Mouse (Mus musculus) forebrain, embryonic 15.5 days (tissue): ENCODE measurements around the gene Serpinb6d. TPM values are rescaled to one million over a fixed set of nuclear protein-coding genes. Genes with fewer than 3 reads are reported as not detected.

ENCODE experiments used
- ATAC-seq: fragments of 200-750 bp; cut with Nextera tagmentation; replicated peaks from 2 replicates; pipeline ENCODE4 v1.8.0; 2017; ENCODE audit warnings: mild to moderate bottlenecking, moderate TSS enrichment, moderate library complexity
- H3K27ac ChIP-seq: fragments of 300-500 bp; sonication (generic); replicated peaks from 2 replicates; pipeline ENCODE4 v1.5.1; 2015; ENCODE audit warnings: mild to moderate bottlenecking, inconsistent platforms
- H3K27me3 ChIP-seq: fragments of 300-500 bp; sonication (generic); 2 replicates; pipeline ENCODE4 v1.6.1; 2015; ENCODE audit warnings: inconsistent platforms
- H3K36me3 ChIP-seq: fragments of 300-500 bp; sonication (generic); 2 replicates; pipeline ENCODE4 v1.6.1; 2015; ENCODE audit warnings: mild to moderate bottlenecking, inconsistent platforms
- H3K4me1 ChIP-seq: fragments of 300-500 bp; sonication (generic); 2 replicates; pipeline ENCODE4 v1.6.1; 2015; ENCODE audit warnings: inconsistent platforms
- H3K4me2 ChIP-seq: fragments of 300-500 bp; sonication (generic); replicated peaks from 2 replicates; pipeline ENCODE4 v1.6.1; 2015; ENCODE audit warnings: mild to moderate bottlenecking, inconsistent platforms
- H3K4me3 ChIP-seq: fragments of 300-500 bp; sonication (generic); 2 replicates; pipeline ENCODE4 v1.5.1; 2015; ENCODE audit warnings: mild to moderate bottlenecking, inconsistent platforms
- H3K9ac ChIP-seq: fragments of 300-500 bp; sonication (generic); replicated peaks from 2 replicates; pipeline ENCODE4 v1.6.1; 2015; ENCODE audit warnings: mild to moderate bottlenecking, inconsistent platforms
- H3K9me3 ChIP-seq: fragments of 300-500 bp; sonication (generic); 2 replicates; pipeline ENCODE4 v1.6.1; 2016; ENCODE audit warnings: inconsistent platforms
- WGBS: fragments of 180-500 bp; shearing (Covaris S2); methylation state at CpG from one replicate; pipeline ENCODE4 v1.1.7; 2015; ENCODE audit warnings: mixed read lengths; 5-methylcytosine and 5-hydroxymethylcytosine counted together
- polyA plus RNA-seq: library from polyadenylated mRNA; unstranded; fragments of >200 nt; fragmentation: Nextera tagmentation; extraction: Ambion mirVana; gene quantifications from 2 replicates; pipeline ENCODE4 v1.2.1, GENCODE M21; 2015

The Serpinb6d gene
- polyA plus RNA-seq = not detected in 2 replicates

GRCm38 (mm10) chr13:33661105-33661504 lies at the start of gene Serpinb6d:
TSS of gene Serpinb6d (plus strand) at chr13:33661405.
- no peak within 1 kb of the TSS for H3K4me2 ChIP-seq
- peaks cover 7% of the 10 kb centered on the region for H3K9me3 ChIP-seq
- no peak within 1 kb of the TSS for H3K9ac ChIP-seq
- ATAC-seq = no peak
- no peaks in the 10 kb centered on the region for H3K4me1 ChIP-seq
- no peak within 1 kb of the TSS for H3K27ac ChIP-seq
- H3K36me3 ChIP-seq = no peaks in the 10 kb centered on the region
- no peak within 1 kb of the TSS for H3K4me3 ChIP-seq
- 56% methylated on average over 1 of the region's 1 CpGs for WGBS
- H3K27me3 ChIP-seq = no peaks in the 10 kb centered on the region

- Histone ChIP-seq H3K4me3 (no peak overlapping the region), H3K4me1 (no peaks in the 10 kb centered on the region), H3K4me2 (no peak overlapping the region), H3K9me3 (peaks cover 26% of the 10 kb centered on the region), H3K9ac (no peak overlapping the region), H3K27ac (no peak overlapping the region), H3K27me3 (no peaks in the 10 kb centered on the region), H3K36me3 (no peaks in the 10 kb centered on the region)
- 100% methylated on average over 2 of the region's 2 CpGs for WGBS
- ATAC-seq = no peak
Observed at GRCm38 (mm10) chr13:33622921-33623320, 38.3 kb upstream of the Serpinb6d start.

- Histone ChIP-seq H3K4me2 (no peak overlapping the region), H3K27ac (no peak overlapping the region), H3K27me3 (no peaks in the 10 kb centered on the region), H3K4me3 (no peak overlapping the region), H3K9me3 (peaks cover 16% of the 10 kb centered on the region; the same call in 1 of the 2 replicates), H3K36me3 (no peaks in the 10 kb centered on the region), H3K9ac (no peak overlapping the region), H3K4me1 (no peaks in the 10 kb centered on the region)
- 73% methylated on average over 2 of the region's 2 CpGs for whole genome bisulfite sequencing
- no peak for ATAC-seq
Observed at GRCm38 (mm10) chr13:33642540-33642939, 18.7 kb upstream of the Serpinb6d start.

- Histone ChIP-seq H3K27me3 (no peaks in the 10 kb centered on the region), H3K9me3 (peaks cover 11% of the 10 kb centered on the region), H3K36me3 (no peaks in the 10 kb centered on the region), H3K4me2 (no peak overlapping the region), H3K9ac (no peak overlapping the region), H3K27ac (no peak overlapping the region), H3K4me3 (no peak overlapping the region), H3K4me1 (no peaks in the 10 kb centered on the region)
- ATAC-seq = no peak
Observed at GRCm38 (mm10) chr13:33662550-33662949, 1.3 kb downstream of the Serpinb6d start.

GRCm38 (mm10) chr13:33720296-33720695 lies 59.1 kb downstream of the Serpinb6d start:
- no peak for ATAC-seq
- Histone ChIP-seq H3K9ac (no peak overlapping the region), H3K4me1 (no peaks in the 10 kb centered on the region), H3K27ac (no peak overlapping the region), H3K4me2 (no peak overlapping the region), H3K27me3 (no peaks in the 10 kb centered on the region), H3K9me3 (0 out of 2 replicates have a peak, but pooled peaks cover 7% of the 10 kb centered on the region), H3K36me3 (no peaks in the 10 kb centered on the region), H3K4me3 (no peak overlapping the region)
- WGBS = 79% methylated on average over 2 of the region's 2 CpGs

Other genes with a start within 250 kb of the Serpinb6d start
- gene Serpinb9g, start 176.6 kb upstream of the Serpinb6d start, polyA plus RNA-seq = not detected in 2 replicates
- not detected in 2 replicates for gene Serpinb6e, start 182.0 kb downstream of the Serpinb6d start, polyA plus RNA-seq
- 0.17 and 0.37 TPM in 2 replicates for gene Serpinb6c, start 244.3 kb downstream of the Serpinb6d start, polyA plus RNA-seq